Mouse (Mus musculus) embryo, embryonic 11 days (tissue): ENCODE results near the gene Tmprss11c.

Experiments
- DNase-seq: peaks from one replicate; pipeline ENCODE4 v3.0.0-alpha.2; 2015

Tmprss11c gene

DNA sequence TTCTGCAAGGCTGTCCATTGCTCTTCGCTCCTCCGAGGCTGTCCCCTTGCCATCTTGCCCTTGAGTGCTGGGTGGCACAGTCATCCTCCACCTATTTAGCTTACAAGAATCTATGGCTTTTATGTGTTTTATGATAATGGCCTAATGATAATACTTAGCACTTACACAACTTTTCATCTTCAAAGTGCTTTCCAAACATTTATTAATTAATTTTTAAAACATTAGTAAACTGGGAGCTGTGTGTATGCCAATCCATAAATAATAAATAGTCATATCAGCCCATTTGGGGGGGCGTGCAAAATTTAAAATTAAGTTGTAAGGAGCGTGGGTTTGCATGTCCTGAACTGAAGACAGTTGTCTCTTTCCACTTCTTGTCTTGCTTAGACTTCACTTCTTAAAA lies at the start of gene Tmprss11c:
TSS of gene Tmprss11c (minus strand) at position 101 of the 400 bp plus-strand sequence.
- no peak for DNase-seq

GRCm38 (mm10) chr5:86318018-86318956 lies 29.2 kb upstream of the Tmprss11c start:
- peak; percentile 1 for DNase-seq

DNA sequence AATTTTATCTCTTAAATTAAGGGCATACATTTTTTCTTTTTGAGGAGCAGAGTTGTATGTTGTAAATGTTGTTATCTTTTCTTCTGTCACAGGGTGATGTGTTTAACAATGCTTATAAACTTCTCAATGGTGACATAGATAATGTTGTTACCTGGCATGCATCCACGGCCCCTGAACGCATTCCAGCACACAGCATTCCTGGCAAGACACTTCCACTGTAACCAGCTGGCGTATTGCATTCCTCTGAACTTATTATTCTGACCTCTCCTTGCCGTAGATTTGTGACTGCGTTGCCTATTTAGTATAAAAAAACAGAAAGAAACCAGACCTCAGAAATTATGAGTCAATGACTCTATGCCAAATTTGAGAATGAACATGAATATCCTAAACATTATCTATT lies 17.0 kb upstream of the Tmprss11c start:
- DNase-seq, result no peak

- no peak for DNase-seq
These were observed 14.8 kb upstream of the Tmprss11c start for GRCm38 (mm10) chr5:86303877-86304276.

- DNase-seq, result no peak
These were observed 42.5 kb downstream of the Tmprss11c start for GRCm38 (mm10) chr5:86246559-86246958.

DNA sequence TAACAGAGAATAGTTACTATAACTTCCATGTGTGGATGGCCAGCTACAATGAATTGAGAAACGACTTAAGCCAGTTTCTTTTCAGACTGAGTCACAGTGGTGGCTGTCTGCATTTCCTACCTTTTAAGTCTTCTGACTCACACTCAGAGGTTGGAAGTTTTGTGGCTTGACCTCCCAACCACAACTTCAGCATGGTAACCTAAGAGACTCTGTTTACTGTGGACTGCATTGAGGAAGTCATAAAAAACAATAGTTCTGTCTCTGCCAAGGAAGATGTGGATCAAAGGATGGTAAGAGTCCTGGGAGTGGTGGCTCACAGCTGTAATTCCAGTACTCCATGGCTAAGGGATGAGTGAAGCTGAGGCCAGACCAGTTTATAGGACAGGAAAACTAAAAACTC lies 44.2 kb downstream of the Tmprss11c start:
- no peak for DNase-seq

- DNase-seq, result no peak
These were observed 44.8 kb downstream of the Tmprss11c start for GRCm38 (mm10) chr5:86244275-86244674.

DNA sequence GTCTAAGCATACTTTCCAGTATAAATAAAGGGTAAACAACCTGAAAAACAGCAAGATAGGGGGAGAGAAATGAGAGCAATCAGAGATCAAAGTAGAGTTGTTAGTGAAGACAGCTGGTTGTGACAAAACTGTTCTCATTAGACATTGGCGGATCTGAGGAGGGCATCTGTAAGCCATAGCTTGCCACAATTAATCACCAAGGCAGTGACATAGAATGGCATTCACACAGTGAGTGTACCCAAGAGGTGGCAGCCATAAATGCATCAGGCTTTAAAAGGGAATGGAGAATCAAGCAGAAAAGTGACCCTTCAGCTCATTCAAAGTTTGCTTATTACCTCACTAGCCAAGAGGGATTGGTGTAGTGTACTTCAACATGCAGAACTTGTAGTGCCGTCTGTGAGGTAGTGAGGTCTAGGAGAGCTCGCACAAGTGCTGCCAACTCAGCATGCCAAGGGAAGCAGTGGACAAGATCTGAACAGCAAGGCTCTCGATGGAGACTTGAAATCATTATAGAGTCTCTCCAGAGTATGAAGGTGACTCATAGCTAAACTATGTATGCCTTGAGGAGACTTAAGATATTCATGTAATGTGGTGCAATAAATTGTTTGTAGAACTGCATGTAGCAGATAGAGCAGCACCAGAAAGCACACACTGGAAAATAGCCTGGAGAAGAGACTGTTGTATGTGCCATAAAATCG lies 61.8 kb downstream of the Tmprss11c start:
- DNase-seq, result no peak

- no peak for DNase-seq
These were observed 91.3 kb downstream of the Tmprss11c start, which contains the start of gene Gnrhr for GRCm38 (mm10) chr5:86197801-86198200. Gnrhr (minus strand) TSS chr5:86197901.

- peak; percentile 72 for DNase-seq
These were observed 97.8 kb downstream of the Tmprss11c start for GRCm38 (mm10) chr5:86191356-86191755.

DNA sequence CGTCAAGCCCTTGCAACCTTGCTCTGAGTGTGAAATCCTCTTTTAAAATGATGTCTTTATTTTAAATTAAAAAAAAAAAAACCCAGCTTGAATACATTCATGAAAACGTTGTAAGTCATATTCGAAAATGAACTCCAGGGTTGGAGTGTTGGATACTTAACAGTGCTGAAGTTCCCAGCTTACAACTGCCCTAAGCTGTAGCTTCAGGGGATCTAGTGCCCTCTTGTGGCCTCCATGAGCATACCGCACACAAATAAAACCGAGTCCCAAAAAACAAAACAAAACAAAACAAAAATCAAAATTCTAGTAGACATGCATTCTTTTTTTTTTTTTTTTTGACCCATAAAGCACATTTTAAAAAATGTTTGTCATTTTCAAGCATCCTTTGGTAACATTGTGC lies 98.3 kb downstream of the Tmprss11c start:
- DNase-seq, result peak; percentile 66

DNA sequence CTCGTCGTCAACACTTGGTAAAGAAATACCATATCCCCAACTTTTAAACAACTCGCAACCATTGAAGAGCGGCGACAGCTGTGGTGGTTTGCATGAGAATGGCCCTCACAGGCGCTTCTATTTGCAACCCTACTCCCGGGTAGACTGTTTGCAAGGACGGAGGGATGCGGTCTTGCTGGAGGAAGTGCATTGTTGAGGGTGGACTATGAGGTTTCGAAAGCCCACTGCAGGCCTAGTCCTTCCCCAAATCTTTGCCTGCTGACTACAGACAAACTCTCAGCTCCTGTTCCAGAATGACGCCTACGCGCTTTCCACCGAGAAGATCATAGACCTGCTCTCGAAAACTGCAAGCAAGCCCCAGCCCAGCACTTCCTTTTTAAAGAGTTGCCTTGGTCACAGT lies 98.8 kb downstream of the Tmprss11c start:
- no peak for DNase-seq

DNA sequence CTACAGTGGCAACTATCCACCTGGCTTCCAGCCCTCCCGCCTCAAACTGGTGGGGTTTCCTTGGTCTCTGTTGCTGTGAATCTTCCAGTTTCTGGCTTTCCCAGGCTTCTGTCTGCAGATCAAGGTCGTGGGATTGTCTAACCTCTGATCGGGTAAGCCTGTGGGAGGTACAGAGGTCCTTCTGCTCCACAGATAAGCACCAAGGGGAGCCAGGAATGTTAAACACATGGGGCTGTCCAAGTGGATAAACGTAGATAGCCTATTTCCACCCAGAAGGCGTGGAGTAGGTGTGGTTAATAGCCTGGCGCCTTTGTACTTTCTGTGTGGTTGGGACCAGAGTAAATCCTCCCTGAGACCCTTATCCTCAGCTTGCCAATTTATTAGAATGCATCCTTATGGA lies 101.7 kb downstream of the Tmprss11c start:
- no peak for DNase-seq
